Mouse (Mus musculus): ENCODE data around the gene Ybx2.

Ybx2 gene

GRCm38 (mm10) chr11:69964650-69965270 is 29.2 kb downstream of the Ybx2 start, which contains the start of gene Cldn7:
Gene Cldn7 (plus strand): TSS chr11:69964779.
- no peak for DNase-seq (ENCODE audit: low read depth)

- peak; percentile 35 for DNase-seq (ENCODE audit: low read depth)
Observed at GRCm38 (mm10) chr11:69965271-69966005, 29.8 kb downstream of the Ybx2 start.

- DNase-seq (ENCODE audit: low read depth) = peak; percentile 47
Observed at GRCm38 (mm10) chr11:69966006-69966859, 30.6 kb downstream of the Ybx2 start.

- no peak for DNase-seq (ENCODE audit: low read depth)
Observed at GRCm38 (mm10) chr11:69966860-69967517, 31.4 kb downstream of the Ybx2 start.

GRCm38 (mm10) chr11:69968793-69969192 is 33.2 kb downstream of the Ybx2 start:
- no peak for DNase-seq (ENCODE audit: low read depth)

GRCm38 (mm10) chr11:69970222-69970621 is 34.6 kb downstream of the Ybx2 start:
- no peak for DNase-seq (ENCODE audit: low read depth)

GRCm38 (mm10) chr11:69970775-69971174 is 35.2 kb downstream of the Ybx2 start:
- no peak for DNase-seq (ENCODE audit: low read depth)

GRCm38 (mm10) chr11:69974907-69975306 is 39.3 kb downstream of the Ybx2 start:
- DNase-seq (ENCODE audit: low read depth) = no peak

- no peak for DNase-seq (ENCODE audit: low read depth)
Observed at GRCm38 (mm10) chr11:69976271-69976670, 40.7 kb downstream of the Ybx2 start.

GRCm38 (mm10) chr11:69979827-69980195 is 44.2 kb downstream of the Ybx2 start:
- DNase-seq (ENCODE audit: low read depth) = no peak

- DNase-seq (ENCODE audit: low read depth) = peak; percentile 97
Observed at GRCm38 (mm10) chr11:69980196-69981140, 44.9 kb downstream of the Ybx2 start.

- peak; percentile 79 for DNase-seq (ENCODE audit: low read depth)
Observed at GRCm38 (mm10) chr11:69981141-69981762, 45.7 kb downstream of the Ybx2 start, which contains the start of gene Ctdnep1. Gene Ctdnep1 (plus strand): TSS chr11:69981156.

GRCm38 (mm10) chr11:69982225-69982624 is 46.6 kb downstream of the Ybx2 start, which contains the start of gene Elp5:
Gene Elp5 (minus strand): TSS chr11:69982517.
- no peak for DNase-seq (ENCODE audit: low read depth)

GRCm38 (mm10) chr11:69982877-69983276 is 47.3 kb downstream of the Ybx2 start:
- no peak for DNase-seq (ENCODE audit: low read depth)

GRCm38 (mm10) chr11:69983377-69983776 is 47.8 kb downstream of the Ybx2 start:
- no peak for DNase-seq (ENCODE audit: low read depth)

- no peak for DNase-seq (ENCODE audit: low read depth)
Observed at GRCm38 (mm10) chr11:69984431-69984830, 48.8 kb downstream of the Ybx2 start.

GRCm38 (mm10) chr11:69989949-69990348 is 54.4 kb downstream of the Ybx2 start:
- no peak for DNase-seq (ENCODE audit: low read depth)

Data from induced T-regulatory cell, adult 2 months (primary cell).